Mouse (Mus musculus) embryonic facial prominence, embryonic 12.5 days (tissue): ENCODE measurements around the gene Asgr1. TPM values are rescaled to one million over a fixed set of nuclear protein-coding genes. Genes with fewer than 3 reads are reported as not detected.

Experiments
- ATAC-seq: fragments of 200-750 bp; cut with Nextera tagmentation; 2 replicates; pipeline ENCODE4 v1.8.0; 2017; ENCODE audit not compliant: insufficient number of reproducible peaks, insufficient read depth, low FRiP score, low TSS enrichment
- H3K27ac ChIP-seq: fragments of 300-500 bp; sonication (generic); 2 replicates; pipeline ENCODE4 v1.5.1; 2016; ENCODE audit warnings: mild to moderate bottlenecking
- H3K27me3 ChIP-seq: fragments of 300-500 bp; sonication (generic); 2 replicates; pipeline ENCODE4 v1.6.1; 2016; ENCODE audit warnings: mild to moderate bottlenecking, moderate library complexity
- H3K36me3 ChIP-seq: fragments of 300-500 bp; sonication (generic); 2 replicates; pipeline ENCODE4 v1.6.1; 2016; ENCODE audit warnings: mild to moderate bottlenecking
- H3K4me1 ChIP-seq: fragments of 300-500 bp; sonication (generic); 2 replicates; pipeline ENCODE4 v1.6.1; 2016
- H3K4me2 ChIP-seq: fragments of 300-500 bp; sonication (generic); replicated peaks from 2 replicates; pipeline ENCODE4 v1.6.1; 2016; ENCODE audit warnings: mild to moderate bottlenecking, moderate library complexity
- H3K4me3 ChIP-seq: fragments of 300-500 bp; sonication (generic); 2 replicates; pipeline ENCODE4 v1.5.1; 2016; ENCODE audit warnings: mild to moderate bottlenecking
- H3K9ac ChIP-seq: fragments of 300-500 bp; sonication (generic); 2 replicates; pipeline ENCODE4 v1.6.1; 2016; ENCODE audit warnings: mild to moderate bottlenecking, moderate library complexity
- H3K9me3 ChIP-seq: fragments of 300-500 bp; sonication (generic); 2 replicates; pipeline ENCODE4 v1.6.1; 2016; ENCODE audit warnings: mild to moderate bottlenecking, moderate library complexity
- WGBS: fragments of 180-500 bp; shearing (Covaris S2); methylation state at CpG from one replicate; pipeline ENCODE4 v1.1.7; 2016; 5-methylcytosine and 5-hydroxymethylcytosine counted together
- polyA plus RNA-seq: library from polyadenylated mRNA; unstranded; fragments of >200 nt; fragmentation: Nextera tagmentation; extraction: Ambion mirVana; gene quantifications from 2 replicates; pipeline ENCODE4 v1.2.1, GENCODE M21; 2016

The Asgr1 gene
- polyA plus RNA-seq, 1 experiment from 2014 or later: 0.51 TPM

DNA sequence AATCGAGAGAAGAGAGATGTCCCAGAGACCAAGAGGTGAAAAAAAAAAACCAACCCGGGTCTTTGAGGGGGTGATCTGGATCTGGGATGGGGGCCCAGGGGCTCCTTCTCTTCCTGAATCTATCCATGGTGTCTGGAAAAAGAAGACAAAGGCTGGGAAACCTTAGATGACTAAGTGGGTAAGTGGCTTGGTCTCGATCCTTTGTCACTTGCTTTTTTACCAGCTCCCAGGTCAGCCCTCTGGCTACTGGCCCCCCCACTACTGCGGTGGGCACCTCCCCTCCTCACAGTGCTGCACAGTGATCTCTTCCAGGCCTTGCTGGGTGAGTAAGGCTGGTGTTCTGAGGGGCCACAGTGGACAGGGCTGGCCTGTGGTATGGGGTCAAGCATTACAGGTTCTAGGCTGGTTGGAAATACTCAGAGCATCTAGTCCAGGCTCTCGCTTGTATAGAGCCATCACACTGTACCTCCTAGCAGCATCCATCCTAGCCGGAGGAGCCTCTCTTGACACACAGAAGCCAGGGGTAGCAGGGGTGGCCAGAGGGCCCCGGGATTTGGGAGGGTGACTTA, 36.6 kb upstream of the Asgr1 start:
- H3K36me3 ChIP-seq: peaks cover 22% of the 10 kb centered on the region
- H3K9ac ChIP-seq: peak overlapping the region; percentile 89
- ATAC-seq: no peak
- H3K4me1 ChIP-seq: peaks cover 46% of the 10 kb centered on the region
- no peaks in the 10 kb centered on the region for H3K27me3 ChIP-seq
- H3K4me2 ChIP-seq: peak overlapping the region; percentile 88
- no peaks in the 10 kb centered on the region for H3K9me3 ChIP-seq
- peak overlapping the region; percentile 95 for H3K27ac ChIP-seq
- H3K4me3 ChIP-seq: peak overlapping the region; percentile 81
- WGBS: 35% methylated on average over 7 of the region's 7 CpGs

DNA sequence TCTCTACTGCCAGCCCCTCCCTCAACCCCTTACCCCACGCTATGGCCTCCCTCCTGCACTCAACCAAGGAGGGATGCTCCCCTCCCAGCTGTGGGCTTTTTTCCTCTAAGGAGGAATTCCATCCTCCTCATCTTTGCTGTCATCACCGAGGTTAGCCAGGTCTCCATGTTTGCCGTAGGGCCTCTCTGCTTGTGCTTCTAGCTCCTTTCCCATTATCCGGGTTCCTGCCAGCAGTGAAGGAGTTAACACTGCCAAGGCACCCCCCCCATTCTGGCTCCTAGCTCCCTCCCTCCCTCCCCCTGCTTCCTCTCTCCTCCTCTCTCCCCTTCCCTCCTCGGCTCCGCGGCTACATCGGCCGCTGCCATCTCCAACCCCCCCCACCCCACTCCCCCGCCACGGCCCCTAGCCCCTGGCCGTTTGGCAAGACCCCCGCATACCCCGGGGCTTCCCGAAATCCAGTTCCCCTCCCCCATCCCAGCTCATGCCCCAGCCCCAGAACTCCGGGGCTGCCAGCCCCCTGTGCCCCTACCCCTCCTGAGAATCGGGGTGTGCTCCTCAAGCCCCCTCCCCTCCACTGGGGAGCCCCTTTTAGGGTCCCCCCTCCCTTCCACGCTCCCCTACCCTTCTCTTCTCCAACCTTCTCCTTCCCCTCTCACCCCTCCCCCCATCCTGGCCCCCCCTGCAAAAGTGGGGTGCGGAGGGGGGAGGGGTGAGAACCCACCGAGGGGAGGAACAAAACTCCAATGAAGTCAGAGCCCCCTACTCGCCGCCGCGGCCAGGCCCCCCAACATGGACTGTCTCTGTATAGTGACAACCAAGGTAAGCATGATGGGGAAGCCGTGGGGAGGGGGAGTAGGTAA, 35.5 kb upstream of the Asgr1 start:
- peak overlapping the region; percentile 88 for H3K4me2 ChIP-seq
- H3K4me1 ChIP-seq: peaks cover 53% of the 10 kb centered on the region
- under 1% methylated on average over 23 of the region's 25 CpGs for WGBS
- no peaks in the 10 kb centered on the region for H3K9me3 ChIP-seq
- peak overlapping the region; percentile 81 for H3K4me3 ChIP-seq
- ATAC-seq: no peak
- no peaks in the 10 kb centered on the region for H3K27me3 ChIP-seq
- H3K36me3 ChIP-seq: peaks cover 11% of the 10 kb centered on the region
- peak overlapping the region; percentile 89 for H3K9ac ChIP-seq
- peak overlapping the region; percentile 95 for H3K27ac ChIP-seq

DNA sequence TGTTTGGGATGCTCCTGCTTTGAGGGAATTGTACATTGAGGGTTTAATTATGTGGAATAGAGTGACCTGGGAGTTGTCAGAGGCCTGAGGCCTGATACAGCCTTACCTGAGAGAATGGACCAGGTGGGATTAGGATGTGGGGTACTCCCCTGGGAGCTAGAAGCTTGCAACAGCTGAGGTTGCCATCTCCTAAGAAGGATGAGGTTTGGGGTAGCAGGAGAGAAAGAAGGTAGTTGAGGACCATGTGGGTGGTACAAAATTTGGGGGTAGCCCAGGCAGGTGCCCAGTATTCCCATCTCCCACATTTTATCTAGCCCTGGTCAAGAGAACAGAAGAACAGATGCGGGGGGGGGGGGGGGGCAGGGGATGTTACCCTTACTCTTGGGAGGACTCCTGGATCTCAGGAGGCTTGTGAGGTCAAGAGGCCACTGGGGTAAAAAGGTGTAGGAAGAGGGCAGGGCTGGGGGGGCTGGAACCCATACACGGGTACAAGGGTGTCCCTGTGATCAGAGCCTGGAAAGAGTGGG, 34.3 kb upstream of the Asgr1 start:
- Histone ChIP-seq H3K27ac (peak overlapping the region; percentile 95), H3K4me2 (peak overlapping the region; percentile 88), H3K4me3 (peak overlapping the region; percentile 81), H3K36me3 (no peaks in the 10 kb centered on the region), H3K4me1 (peaks cover 57% of the 10 kb centered on the region), H3K9ac (peak overlapping the region; percentile 89), H3K9me3 (no peaks in the 10 kb centered on the region), H3K27me3 (no peaks in the 10 kb centered on the region)
- no peak for ATAC-seq
- WGBS: 15% methylated on average over 2 of the region's 2 CpGs

DNA sequence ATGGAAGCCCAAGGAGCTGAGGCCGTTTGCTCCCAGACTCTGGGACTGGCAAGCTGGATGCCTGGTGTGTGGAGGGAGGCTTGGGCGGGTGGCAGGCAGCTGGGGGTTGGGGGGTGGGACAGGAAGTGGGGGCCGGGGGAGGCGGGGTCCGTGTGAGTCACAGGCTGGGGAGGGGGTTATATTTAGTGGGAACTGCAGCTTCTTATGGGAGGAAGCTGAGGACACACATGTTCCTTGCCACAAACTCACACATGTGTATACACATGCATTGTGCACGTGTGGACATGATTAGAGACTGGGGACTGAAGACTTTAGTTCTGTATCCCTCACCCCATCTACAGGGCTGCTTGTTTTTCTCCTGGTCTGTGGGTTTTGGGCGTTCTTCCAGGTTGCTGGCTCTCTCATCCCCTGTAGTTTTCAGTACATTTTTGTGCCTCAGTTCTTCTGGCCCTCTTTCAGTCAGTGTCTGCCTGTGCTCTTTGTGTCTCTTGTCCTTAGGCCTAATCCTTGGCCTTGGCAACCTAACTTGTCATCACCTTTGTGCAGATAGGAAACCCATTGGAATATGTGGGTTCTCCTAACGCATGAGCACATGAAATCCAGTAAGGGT, 33.8 kb upstream of the Asgr1 start:
- 10% methylated on average over 8 of the region's 8 CpGs for WGBS
- Histone ChIP-seq H3K4me1 (peaks cover 53% of the 10 kb centered on the region), H3K9me3 (no peaks in the 10 kb centered on the region), H3K36me3 (no peaks in the 10 kb centered on the region), H3K4me3 (peak overlapping the region; percentile 81), H3K27ac (peak overlapping the region; percentile 95), H3K27me3 (no peaks in the 10 kb centered on the region), H3K4me2 (peak overlapping the region; percentile 88), H3K9ac (peak overlapping the region; percentile 89)
- no peak for ATAC-seq

DNA sequence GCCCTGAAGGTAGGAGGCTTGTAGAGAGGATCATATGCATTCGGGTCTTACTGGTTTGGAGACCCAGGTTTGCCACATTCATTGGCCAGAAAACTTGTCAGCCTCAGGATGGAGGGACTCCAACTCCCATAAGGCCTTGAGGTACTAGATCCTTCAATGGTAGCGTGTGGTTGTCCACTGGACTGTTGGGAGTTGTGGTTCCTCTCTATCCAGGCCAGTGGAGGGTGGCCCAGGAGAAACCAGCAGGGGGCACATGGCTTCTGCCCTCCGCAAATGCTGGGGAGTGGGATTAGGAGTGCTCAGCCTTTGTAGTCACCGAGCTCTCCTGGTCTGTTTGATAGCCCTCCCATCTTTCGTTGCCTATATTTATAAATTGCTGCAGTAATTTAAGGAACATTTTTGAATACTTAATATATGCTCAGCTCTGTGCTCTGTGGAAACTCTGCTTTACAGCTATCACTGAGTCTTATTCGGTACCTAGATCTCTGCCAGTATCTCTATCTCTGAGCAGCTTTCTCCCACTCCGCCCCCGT, 33.1 kb upstream of the Asgr1 start:
- Histone ChIP-seq H3K4me2 (peak overlapping the region; percentile 88), H3K4me1 (peaks cover 58% of the 10 kb centered on the region), H3K27me3 (no peaks in the 10 kb centered on the region), H3K27ac (peak overlapping the region; percentile 95), H3K4me3 (peak overlapping the region; percentile 81), H3K36me3 (no peaks in the 10 kb centered on the region), H3K9me3 (no peaks in the 10 kb centered on the region), H3K9ac (peak overlapping the region; percentile 28; the same call in 1 of the 2 replicates)
- peak; percentile 78 for ATAC-seq
- 4% methylated on average over 8 of the region's 8 CpGs for whole genome bisulfite sequencing

DNA sequence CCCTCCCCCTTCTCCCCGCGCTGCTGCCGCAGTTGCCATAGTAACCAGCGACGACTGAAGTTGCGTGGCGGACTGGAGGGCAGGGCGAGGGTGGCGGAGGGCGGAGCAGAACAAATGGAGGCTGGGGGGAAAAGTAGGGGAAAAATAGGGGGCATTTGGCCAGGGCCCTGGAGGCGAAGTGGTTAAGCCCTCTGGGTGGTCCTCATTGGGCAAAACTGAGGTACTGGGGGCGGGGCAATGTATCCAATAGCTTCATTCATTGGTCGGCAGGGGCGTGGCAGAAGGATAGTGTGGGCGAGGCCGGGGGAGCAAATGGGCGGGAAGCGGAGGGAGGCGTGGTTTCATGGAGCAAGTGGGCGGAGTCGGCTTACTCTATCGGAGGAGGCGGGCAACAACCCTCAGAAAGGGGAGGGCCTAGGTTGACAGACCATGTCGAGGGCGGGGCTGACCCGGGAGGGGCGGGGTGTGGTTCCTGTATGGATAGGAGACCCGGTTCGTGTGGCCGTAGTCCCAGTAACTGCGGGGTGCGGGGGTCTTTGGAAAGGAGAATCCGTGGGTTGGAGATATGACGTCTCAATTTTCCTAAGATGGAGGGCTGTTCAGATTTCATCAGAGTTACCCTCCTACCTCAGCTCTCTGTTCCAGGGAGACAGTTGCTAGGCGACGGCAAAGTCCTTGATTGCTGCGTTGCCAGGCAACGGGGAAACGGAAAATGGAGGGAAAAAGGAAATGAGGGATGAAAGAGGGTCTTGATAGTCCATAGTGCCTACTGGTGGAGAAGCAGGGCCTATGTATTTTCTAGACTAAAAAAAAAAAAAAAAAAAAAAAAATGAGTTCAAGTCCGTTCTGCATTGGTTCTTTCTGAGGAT, 32.4 kb upstream of the Asgr1 start:
- Histone ChIP-seq H3K9me3 (no peaks in the 10 kb centered on the region), H3K27ac (peak overlapping the region; percentile 95), H3K4me3 (peak overlapping the region; percentile 81), H3K9ac (peak overlapping the region; percentile 28; the same call in 1 of the 2 replicates), H3K36me3 (no peaks in the 10 kb centered on the region), H3K27me3 (no peaks in the 10 kb centered on the region), H3K4me1 (peaks cover 65% of the 10 kb centered on the region), H3K4me2 (peak overlapping the region; percentile 88)
- ATAC-seq: peak; percentile 12; the same call in 1 of the 2 replicates
- 2% methylated on average over 40 of the region's 40 CpGs for WGBS

DNA sequence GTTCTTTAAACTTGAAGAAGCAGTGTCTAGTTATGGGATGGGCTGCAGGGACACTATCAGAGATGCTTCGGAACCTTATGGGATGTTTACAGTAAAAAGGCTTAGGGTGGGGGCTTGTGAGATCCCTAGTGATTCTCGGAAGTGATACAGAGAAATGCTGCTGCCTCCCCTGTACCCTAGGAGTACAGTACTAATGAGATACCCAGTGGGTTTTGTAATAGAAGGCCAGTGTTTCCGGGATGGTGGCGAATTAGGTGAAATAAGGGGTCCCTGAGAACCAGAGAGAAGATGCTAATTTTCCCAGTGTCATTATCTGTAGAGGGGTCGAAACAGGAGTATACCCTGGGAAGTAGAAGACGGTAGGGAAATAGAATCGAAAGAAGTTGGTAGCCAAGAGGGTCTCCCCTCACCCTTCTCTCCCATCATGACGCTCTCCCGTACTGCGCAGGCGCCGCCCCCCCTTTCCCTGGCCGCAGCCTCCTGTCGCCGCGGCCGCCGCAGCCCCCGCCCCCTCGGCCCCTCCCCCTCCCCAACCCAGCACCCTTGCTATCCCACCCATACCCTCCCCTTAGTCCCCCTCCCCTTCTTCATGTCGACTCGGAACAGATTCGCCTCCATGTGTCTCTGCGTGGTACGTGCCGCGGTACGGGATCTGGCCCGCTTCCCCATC, 30.3 kb upstream of the Asgr1 start:
- WGBS: 4% methylated on average over 25 of the region's 29 CpGs
- H3K9me3 ChIP-seq: no peaks in the 10 kb centered on the region
- no peak for ATAC-seq
- H3K4me3 ChIP-seq: peak overlapping the region; percentile 38
- H3K27me3 ChIP-seq: no peaks in the 10 kb centered on the region
- H3K27ac ChIP-seq: peak overlapping the region; percentile 18; the same call in 1 of the 2 replicates
- H3K4me1 ChIP-seq: peaks cover 70% of the 10 kb centered on the region
- peak overlapping the region; percentile 46 for H3K9ac ChIP-seq
- H3K36me3 ChIP-seq: no peaks in the 10 kb centered on the region
- H3K4me2 ChIP-seq: peak overlapping the region; percentile 61

DNA sequence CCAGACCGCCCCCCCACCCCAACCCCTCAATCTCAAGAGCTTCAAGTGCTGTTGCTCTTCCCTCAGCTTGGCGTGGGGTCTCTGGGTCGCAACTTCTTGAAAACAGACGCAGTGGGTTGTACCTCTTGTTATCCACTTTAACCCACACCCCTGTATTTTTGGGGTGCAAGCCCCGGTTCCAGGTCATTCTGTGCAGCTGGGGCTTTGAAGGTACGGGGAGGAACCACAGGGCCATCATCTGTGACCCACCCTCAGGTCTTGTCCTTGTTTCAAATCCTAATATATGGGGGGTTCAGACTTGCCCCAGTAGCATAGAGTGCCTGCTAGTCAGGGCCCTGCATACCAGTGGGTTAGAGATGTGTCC, 29.8 kb upstream of the Asgr1 start:
- Histone ChIP-seq H3K36me3 (no peaks in the 10 kb centered on the region), H3K9me3 (no peaks in the 10 kb centered on the region), H3K27ac (peak overlapping the region; percentile 18), H3K4me1 (peaks cover 73% of the 10 kb centered on the region), H3K9ac (peak overlapping the region; percentile 46; the same call in 1 of the 2 replicates), H3K4me2 (peak overlapping the region; percentile 61), H3K27me3 (no peaks in the 10 kb centered on the region), H3K4me3 (peak overlapping the region; percentile 38)
- 18% methylated on average over 6 of the region's 6 CpGs for WGBS
- no peak for ATAC-seq

DNA sequence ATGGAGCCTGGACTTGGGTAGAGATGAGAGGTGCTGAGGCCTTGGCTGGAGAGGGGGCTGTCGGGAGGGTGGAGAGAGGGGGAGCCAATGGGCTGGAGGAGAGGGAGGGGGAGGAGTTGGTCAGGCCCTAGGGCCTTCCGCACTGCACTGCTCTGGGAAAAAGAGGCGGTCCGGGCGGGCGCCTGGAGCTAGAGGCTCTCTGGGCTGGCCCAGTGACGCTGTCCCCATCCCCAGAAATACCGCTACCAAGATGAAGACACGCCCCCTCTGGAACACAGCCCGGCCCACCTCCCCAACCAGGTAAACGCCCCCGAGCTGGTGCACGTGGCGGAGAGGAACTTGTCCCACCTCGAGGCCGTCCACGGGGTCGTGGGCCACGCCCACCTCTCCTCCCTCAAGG, 27.2 kb upstream of the Asgr1 start:
- WGBS: 2% methylated on average over 19 of the region's 19 CpGs
- Histone ChIP-seq H3K27me3 (no peaks in the 10 kb centered on the region), H3K27ac (peak overlapping the region; percentile 91), H3K4me3 (peak overlapping the region; percentile 16), H3K9ac (peak overlapping the region; percentile 43), H3K4me1 (peaks cover 70% of the 10 kb centered on the region), H3K4me2 (peak overlapping the region; percentile 45), H3K36me3 (peaks cover 13% of the 10 kb centered on the region), H3K9me3 (no peaks in the 10 kb centered on the region)
- ATAC-seq: peak; percentile 49

DNA sequence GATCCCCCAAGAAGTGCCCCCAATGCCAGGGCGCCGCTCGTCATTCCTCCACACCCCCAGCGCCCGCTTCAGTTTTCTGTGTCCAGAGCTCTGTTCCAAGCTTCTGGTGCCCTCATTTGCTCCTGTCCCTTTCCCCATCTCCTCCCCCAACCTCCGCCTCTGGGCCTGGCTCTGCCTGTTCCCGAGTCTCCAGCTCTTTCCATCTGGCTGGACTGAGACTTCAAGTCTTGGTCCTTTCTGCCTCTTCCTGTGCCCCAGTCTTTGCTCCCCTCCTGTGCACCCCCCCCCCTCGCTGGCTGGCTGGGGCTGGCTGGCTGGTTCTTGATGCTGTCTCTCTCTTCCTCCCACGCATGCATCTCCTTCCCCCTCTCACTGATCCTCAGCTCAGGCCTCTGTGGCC, 26.5 kb upstream of the Asgr1 start:
- Histone ChIP-seq H3K36me3 (peaks cover 20% of the 10 kb centered on the region), H3K4me3 (peak overlapping the region; percentile 16; the same call in 1 of the 2 replicates), H3K9ac (peak overlapping the region; percentile 27; the same call in 1 of the 2 replicates), H3K27me3 (no peaks in the 10 kb centered on the region), H3K9me3 (no peaks in the 10 kb centered on the region), H3K4me1 (peaks cover 70% of the 10 kb centered on the region), H3K27ac (peak overlapping the region; percentile 91), H3K4me2 (peak overlapping the region; percentile 45)
- ATAC-seq: no peak
- WGBS: 33% methylated on average over 9 of the region's 9 CpGs
